Mouse (Mus musculus): ENCODE data around the gene Eef1akmt1.

GRCm38 (mm10) chr14:57616339-57616965, 45.0 kb upstream of the Eef1akmt1 start:
- TF ChIP-seq CTCF (IDR thresholded peaks at IDR 0.05; ENCODE audit: insufficient read depth, low read length) = no peak
- no peak for TF ChIP-seq POLR2A (IDR thresholded peaks at IDR 0.05; ENCODE audit: borderline replicate concordance, extremely low read depth, low read depth, low read length)
